Mouse (Mus musculus) c-Kit-positive CD71-positive TER-119-positive erythroid progenitor cells, embryonic 14.5 days (primary cell): ENCODE measurements around the gene Sox11.

Source experiments
- DNase-seq: peaks from one replicate; pipeline ENCODE4 v3.0.0-alpha.2; 2013; ENCODE audit warnings: low spot score

Gene Sox11

GRCm38 (mm10) chr12:27336336-27336735 lies 6.0 kb downstream of the Sox11 start:
- DNase-seq, result no peak

DNA sequence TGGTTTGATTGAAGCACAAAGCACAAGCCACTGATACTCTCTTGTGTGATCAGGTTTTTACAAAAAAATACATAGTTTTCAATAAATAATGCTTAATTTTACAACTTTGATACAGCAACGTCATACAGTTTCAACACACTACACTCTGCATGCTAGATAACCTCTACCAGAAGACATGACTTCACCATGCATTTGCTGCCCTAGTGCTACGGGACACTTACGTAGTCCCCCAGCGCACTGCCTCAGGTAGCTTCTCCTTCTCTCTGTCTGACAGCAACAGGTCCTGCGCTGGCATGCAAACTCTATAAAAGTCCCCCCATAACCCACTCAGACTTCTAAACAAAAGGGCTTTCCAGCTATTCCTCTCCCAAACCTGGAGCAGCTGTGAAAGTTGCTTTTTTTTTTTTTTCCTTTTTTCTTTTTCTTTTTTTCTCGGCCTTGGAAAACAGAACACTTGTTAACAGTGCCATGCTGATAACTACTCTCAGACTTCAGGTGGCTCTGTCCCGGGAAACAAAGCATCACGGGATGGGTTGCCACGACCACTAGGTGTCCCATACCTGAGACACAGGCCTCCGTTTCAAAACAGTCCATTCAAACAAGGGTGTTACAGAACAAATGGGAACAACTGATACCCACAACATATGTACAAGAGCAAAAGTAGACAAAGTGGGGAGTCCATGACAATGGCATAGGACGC lies 6.9 kb downstream of the Sox11 start:
- DNase-seq, result no peak

- DNase-seq, result no peak
Observed at GRCm38 (mm10) chr12:27333590-27333989, 8.8 kb downstream of the Sox11 start.

DNA sequence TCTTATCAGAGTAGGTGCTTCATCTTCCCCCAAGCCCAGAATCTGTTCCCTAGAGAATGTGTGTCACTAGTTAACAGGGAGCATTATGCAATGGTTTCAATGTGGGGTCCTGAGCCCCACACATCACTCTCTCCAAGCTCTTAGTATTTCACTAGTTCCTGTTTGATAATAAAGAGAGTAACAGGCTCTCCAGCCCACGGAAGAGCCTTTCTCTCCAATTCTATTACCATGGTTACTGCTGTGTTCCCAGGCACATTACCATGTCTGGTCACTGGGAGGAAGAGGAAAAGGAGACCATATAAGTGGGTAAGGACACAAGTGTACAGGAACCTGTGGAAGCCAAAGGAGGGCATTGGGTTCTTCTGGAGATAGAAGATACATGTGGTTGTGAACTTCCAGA lies 19.0 kb downstream of the Sox11 start:
- no peak for DNase-seq

DNA sequence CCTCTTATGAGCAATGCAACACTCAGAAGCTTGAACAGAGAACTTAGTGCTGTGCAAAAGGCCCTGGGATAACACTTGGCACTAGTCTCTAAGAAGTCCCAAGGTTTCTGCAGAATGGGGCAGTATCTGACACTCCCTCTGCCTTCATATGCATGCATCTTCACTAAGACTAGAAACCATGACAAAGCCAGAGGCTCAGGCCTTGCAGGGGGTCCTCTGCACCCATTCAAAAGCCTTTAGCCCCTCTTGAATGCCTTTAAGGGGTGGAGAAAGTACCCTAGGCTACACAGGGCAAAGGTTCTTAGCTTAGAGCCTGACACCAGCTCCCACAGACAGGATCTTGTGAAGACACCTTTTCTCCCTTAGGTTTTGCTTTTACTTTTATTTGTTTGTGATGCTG lies 21.7 kb downstream of the Sox11 start:
- DNase-seq, result no peak

DNA sequence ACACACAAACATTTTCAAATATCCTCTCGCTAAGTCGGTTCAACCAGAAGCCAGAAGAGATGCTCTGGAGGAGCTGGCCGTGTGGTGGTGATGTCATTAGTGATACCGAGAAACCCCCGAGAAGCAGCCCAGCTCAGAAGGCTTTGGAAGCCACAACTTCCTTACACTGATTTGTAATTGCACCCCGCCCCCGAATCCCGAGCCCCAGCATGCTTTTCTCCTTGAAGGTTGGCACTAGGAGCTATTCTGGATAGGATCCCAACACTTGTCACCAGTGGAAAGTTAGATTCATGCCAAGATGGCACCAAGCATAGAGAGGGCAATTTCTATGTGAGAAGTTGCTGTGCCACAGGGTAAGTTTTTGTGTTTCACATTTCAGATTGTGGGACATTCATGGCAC lies 29.4 kb downstream of the Sox11 start:
- no peak for DNase-seq

- DNase-seq, result no peak
Observed at GRCm38 (mm10) chr12:27311854-27312466, 30.4 kb downstream of the Sox11 start.

- DNase-seq, result no peak
Observed at GRCm38 (mm10) chr12:27311316-27311832, 31.0 kb downstream of the Sox11 start.

GRCm38 (mm10) chr12:27310703-27311102 lies 31.7 kb downstream of the Sox11 start:
- no peak for DNase-seq

DNA sequence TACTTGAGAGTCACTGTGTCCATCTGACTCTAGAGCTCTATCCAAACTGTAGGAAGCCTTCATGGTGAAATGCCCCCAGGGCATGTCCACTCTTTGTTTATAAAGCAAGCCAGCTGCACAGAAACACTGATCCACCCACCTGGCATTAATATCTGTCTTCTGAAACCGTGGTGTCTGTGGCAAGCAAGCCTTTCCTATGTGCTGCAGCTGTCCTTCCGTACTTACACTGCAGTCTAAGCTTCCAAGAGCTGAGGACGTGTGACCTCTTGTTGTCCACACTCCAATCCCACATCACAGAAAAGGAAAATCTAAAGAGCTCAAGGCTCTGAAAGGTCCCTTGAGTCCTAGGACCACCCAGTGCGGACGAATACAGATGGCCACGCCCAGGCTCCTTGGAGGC lies 32.4 kb downstream of the Sox11 start:
- DNase-seq, result no peak

DNA sequence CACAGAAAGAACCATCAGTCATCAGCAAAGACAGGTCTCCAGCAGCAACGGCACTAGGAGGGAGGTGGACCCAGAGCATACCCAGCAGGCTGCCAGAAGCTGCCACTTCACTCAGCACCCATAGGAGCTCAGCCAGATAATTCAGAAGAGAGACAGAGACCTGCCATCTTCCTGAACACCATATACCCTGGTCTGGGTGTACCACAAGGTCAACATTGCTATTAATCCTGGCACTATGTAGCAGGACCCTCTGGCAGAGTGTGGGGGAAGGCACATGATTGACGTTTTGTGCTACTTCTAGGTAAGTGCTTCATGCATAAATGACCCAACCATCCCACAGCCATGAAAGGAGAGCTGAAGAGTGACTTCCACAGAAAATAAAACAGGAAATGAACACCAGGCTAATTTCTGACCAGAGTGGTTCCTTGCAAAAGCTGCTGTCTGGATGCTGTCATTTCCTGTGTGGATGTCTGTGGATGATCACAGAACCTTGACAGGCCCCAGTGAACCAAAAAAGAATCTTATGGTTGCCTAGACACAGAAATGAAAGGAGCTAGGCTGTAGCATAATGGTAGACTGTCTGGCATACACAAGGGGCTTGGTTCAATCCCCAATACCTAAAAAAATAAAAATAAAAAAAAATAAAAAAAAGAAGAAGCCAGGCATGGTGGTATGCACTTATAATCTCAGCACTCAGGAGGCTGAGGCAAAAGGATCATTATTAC lies 37.5 kb downstream of the Sox11 start:
- DNase-seq, result no peak

DNA sequence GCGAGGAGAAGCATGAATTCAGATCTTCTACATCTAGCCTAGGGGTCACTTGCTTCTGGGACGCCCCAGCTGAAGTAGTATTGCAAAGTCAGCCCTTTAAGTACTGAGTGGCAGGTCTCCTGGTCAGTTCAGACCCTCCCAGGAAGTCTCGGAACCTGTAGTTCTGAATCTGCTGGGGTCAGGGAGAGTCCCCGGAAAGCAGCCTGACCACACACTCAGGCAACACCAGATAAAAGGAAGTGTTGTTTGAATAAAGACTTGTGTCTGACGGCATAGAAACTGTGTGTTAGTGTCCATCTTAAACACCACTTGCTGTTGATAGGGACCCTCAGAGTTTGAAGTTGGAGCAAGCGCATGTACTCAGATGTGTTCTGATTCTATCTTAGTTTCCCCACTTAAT lies 39.2 kb downstream of the Sox11 start:
- no peak for DNase-seq

- DNase-seq, result no peak
Observed at GRCm38 (mm10) chr12:27298721-27299120, 43.7 kb downstream of the Sox11 start.

- no peak for DNase-seq
Observed at GRCm38 (mm10) chr12:27294191-27294590, 48.2 kb downstream of the Sox11 start.

- DNase-seq, result no peak
Observed at GRCm38 (mm10) chr12:27293736-27294135, 48.6 kb downstream of the Sox11 start.

- DNase-seq, result no peak
Observed at GRCm38 (mm10) chr12:27293208-27293607, 49.2 kb downstream of the Sox11 start.
